Mouse (Mus musculus) ovary, adult 18-20 months (tissue): Measurements from ENCODE around the gene Gm10959.
"Not testable (repeated sequence)": the region's sequence is repeated elsewhere in the genome, so short reads cannot be mapped to it uniquely, and the experiment has no call there.

ENCODE experiments used
- DNase-seq: peaks from one replicate; pipeline ENCODE4 v3.0.0; 2022; ENCODE audit warnings: low spot score, mixed read lengths

Gm10959 gene

DNA sequence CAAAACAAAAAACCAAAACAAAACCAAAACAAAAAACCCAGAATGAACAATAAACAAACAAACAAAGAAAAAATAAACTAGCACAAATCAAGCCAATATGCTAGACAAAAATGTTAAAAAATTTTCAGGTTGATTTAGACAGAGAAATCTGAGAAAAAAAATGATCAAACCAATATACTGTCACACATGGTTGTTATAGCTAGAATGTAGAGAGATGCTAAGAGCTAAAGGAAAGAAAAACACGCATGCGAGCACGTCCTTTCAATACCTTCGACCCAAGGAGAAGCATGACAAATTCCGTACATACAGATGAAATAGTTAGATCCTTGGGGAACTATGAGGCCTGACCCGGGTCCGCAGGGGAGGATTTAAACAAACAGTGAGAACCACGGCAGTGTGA is at the start of gene Gm10959:
Gene Gm10959 (minus strand): TSS at position 101 of the 400 bp plus-strand sequence.
- no peak for DNase-seq

DNA sequence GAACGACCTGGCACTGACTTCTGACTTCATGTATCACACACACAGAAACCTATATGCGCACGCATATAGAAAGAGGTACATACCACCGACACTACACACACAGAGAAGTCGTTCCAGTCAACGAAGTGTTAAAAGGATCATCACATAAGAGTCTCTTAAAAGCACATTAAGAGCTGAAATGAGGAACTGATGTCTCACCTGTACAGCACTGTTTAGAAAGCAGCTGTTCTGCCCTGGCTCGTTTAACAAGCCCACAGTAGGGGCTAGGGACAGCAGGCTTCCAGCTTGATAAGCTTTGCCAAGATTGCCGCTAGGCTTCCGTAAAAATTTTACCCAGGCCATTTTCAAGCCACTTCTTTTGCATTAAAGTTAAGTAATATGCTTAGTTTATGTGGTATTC is 49.2 kb upstream of the Gm10959 start:
- no peak for DNase-seq

DNA sequence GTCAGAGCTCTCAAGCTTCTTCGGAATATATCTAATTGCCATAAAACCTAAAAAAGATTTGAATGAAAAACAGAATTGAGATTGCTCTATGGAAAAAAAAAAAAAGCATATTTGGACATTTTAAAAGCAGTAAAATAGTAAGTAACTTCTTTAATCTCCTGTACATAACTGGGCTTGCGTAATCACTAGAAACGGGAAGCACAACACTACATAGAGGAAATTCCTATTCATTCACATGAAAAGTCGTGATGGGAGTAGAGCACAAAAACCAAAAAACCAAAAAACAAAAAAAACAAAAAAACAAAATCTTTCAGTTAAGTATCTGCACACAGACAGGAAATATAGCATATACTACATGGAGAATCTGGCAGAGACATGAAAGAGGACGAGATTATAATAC is 45.1 kb upstream of the Gm10959 start:
- no peak for DNase-seq

DNA sequence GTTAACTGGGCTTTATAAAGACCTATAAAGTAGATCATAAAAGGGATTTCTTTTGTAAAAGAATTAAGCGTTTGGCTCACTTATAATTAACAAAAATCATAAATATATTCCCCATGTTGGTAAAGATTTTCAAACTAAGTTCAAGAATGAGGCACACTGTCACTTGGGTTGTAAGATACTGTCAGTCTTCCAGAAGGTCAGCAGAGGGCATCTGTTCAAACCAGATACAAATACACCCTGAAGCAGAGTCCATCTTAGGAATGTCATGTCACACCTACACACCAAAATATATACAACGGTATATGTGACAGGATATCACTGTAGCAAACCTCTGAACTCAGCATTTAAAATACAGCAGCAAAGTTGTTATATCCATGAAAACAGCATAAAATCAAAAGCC is 31.0 kb upstream of the Gm10959 start:
- DNase-seq, result no peak

DNA sequence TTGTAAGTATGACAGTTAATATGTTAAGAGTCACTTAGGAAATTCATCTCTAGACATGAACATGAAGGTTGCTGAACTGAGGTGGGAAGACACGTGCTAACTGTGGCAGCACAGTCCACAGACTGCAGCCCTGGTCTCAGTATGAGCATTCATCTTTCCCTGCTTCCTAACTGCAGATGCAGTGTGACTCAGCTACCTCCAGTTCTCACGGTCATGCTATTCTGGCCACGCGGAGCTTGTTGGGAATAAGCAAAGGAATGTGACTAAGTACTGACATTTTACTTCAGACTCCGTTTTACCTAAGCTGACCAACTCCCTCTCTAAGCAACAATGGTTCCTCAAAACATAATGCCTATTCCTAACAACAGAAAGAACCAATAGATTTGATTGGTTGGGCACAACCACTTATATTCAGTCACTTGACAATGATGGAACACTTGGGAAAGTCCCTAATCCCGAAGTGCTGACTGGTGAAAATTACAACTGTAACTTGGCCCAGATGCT is 24.3 kb upstream of the Gm10959 start:
- DNase-seq, result no peak

DNA sequence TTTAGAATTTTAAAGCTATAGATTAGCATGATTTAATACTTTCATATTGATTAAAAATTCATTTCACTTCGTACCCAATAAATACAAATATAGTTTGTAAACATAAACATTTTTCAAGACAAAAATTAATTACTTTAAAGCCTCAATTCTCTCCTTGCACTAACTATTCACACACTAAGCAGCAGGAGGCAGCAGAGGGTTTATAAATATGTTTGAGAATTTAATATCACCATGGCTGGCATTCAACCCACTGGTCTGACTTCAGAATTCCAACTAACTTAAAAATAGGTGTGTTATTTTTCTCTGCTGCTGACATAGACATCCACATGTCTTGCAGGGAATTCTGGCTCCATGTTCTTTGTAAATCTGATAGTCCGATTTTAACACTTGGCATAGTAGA is 20.1 kb upstream of the Gm10959 start:
- no peak for DNase-seq

DNA sequence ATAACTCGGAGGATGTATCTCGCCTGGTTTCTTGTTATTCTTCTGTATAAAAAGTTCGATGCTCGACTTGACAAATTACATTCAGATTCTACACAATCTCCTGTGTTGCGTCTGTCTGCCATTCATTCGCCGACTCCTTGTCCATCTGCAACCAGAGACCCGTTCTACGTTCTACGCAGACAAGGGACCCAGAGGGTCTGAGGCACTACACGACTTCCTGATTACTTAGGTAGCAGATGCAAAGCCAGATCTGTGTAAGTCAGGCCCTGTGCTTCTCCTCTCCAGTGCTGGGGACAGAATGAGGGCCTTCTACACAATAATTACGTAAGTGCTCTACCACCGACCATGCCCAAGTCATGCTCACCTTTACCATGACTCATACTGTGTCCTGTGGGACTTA is 18.0 kb upstream of the Gm10959 start:
- DNase-seq, result not testable (repeated sequence)

DNA sequence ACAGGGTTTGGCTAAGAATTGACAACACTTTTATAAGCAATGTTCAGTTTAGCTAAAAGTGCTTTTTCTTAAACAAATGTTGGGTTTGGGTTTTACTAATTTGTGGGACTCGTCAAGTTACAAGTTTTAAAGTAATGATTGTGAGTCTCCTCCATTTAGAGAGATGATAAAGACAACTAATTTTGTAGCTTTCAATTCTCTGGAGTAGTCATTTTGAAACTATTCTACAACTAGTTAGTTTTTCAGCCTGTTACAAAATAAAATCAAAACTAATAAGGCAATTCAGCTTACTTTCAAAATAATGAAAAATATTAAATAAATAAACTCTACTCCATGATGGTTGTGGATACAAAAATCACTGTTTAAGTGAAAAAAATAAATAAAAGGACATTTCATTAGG is 13.3 kb upstream of the Gm10959 start:
- no peak for DNase-seq

DNA sequence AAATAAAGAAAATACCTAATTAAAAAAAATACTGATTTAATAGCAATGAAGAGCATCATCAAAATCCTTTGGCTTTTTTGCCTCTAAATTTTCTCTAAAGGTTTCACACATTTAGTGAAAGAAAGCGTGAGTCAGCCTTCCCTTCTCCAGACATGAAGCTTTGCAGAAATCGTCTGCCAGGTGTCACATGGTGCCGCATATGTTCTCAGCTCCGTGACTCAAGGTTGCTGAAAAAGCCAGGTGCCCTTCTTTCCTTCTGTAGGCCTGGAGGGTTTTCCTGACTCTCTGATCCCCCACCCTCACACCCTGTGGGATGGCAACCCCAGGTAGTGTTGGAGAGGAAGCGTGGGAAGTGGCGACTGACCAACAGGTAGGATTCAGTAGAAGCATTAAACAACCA is 10.6 kb upstream of the Gm10959 start:
- no peak for DNase-seq

DNA sequence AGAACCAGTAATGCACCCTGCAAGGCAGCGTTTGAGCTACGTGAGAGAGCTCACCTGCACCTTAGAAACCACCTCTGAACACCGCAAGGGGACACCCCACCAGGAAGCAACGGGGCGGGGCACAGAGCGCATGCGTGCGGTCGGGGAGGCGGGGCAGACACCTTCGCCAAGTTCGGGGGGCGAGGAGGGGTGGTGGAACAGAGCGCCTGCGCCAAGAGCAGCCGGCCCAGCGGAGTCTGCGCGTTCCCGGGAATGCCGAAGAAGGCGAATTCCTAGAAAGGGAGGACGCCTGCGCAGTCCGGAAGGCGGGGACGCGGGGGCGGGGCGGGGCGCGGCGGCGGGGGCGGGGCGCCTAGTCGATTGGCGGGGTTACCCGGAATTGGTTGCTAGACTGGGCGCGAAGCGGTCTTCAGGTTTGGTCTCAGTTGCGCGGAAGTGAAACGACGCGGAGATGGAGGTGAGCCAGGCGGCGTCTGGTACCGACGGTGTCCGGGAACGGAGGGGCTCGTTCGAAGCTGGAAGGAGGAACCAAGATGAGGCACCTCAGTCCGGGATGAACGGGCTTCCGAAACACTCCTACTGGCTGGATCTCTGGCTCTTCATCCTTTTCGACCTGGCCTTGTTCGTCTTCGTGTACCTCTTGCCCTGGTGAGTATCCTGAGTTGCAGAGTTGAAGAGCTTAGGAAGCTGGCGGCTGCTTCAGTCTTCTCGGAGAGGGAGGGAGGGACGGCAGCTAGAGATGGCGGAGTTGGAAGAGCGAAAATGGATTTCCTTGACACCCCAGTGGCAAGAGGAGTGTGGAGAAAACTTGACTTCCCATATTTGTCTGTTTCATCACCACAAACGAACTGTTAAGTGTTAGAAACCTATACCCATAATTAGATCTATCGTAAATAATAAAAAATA is 5.1 kb upstream of the Gm10959 start, which contains the start of gene 1810037I17Rik:
Gene 1810037I17Rik (plus strand): TSS at position 195 of the 906 bp plus-strand sequence.
- peak; percentile 97 for DNase-seq

DNA sequence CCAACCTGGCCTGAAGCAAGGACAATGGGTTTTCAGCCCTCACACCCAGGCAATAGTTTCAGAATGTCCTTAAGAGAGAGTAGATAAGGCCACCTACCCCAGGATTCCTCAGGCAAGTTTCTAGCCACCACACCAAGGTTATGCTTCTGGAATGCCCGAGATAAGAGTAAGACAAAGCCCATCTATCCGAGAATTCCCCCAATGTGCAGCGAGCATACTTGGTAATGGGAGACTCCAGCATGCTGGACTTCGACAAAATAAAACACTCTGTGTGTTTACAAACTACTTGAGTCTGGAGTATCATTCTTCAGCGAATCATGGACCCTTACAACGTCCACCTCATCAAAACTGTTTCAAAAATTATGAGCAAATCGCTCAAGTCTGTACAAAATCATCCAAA is 4.0 kb upstream of the Gm10959 start:
- DNase-seq, result no peak

DNA sequence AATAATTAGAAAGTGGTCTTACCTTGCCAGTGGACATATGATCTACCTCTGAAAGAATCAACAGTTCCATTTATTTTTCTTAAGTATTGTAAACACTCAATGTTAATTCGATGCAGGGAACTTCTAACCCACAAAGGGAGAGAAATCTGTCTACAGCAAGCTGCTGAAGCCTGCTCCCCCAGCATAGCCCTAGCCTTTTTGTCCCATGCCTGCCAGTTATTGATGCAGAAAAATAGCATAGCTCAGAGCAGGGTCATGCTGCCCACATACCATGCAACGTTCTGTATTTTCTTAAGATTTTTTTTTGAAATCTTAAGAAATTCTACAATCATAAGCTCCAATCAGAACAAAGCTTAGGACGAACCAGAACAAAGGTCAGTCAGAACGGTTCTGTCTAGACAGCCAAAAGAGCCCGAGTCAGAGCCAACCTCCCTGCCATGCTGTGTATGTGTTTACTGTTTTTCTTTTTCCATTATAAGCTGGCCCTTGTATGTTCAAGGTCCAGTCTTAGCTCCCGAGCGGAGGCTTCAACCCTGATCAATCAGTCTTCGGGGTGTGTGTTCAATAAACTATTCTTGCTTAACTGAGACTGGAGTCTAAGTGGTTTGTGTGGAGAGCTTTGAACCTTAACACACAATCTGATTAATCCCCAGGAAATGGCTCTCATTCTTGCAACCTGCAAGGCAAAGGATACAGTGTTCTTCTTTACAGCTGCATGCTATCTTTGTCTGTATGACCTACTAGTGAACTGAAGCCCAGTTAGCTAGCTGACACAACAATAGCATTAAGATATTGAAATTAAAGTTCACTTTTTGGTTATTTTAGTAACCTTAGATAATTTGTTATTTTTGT is 2.7 kb upstream of the Gm10959 start:
- no peak for DNase-seq

DNA sequence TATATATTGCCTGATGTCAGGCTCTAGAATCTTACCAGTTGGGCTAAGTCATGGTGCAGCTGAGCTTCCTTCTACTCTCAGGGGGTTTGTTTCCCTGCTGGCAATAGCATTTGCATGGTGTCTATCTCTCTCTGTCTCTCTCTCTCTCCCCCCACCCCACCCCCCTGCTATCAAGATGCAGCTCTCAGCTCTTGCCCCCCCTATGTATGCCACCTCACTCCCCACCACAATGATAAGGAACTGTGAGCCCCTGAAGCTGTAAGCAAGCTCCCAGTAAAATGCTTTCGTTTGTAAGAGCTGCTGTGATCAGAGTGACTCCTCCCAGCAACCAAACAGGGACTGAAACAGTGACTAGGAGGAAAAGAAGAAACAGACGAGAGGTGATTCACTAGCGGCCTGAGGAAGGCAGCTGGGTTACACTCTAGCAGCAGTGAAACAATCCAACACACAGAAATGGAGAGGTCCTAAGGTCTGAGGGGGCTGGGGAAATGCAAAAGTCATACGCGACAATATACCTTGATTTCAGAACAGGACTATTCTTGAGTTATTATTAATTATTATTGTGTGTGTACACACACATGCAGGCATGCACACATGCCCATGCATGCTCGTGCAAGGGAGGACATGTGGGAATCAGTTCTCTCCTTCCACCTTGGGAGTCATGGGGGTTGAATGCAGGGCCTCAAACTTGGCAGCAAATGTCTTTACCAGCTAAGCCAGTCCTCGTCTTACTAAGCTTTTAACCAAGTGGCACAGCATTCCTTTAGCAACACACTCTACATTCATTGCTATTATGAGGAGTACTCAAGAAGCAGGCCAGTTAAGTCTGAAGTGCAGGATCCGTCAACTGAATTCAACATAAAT is 1.6 kb upstream of the Gm10959 start:
- DNase-seq, result no peak

DNA sequence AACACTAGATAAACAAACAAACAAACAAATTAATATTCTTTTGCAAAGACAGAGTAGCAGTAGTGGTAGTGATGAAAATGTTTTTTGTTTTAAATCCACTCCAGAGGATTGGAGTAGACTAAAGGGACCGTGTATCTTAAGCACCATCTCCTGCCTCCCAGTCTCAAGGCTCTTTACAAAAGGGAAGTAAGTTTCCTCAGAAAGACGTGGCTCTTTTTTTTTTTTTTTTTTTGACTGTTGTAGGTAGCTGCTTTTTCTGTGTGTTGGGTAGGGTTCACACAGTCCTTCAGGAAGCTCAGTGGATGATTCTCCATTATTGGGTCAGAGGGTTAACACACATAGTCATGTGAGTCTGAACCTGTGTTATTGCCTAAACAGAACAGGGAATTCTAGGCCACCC is 488 bp downstream of the Gm10959 start:
- DNase-seq, result no peak

DNA sequence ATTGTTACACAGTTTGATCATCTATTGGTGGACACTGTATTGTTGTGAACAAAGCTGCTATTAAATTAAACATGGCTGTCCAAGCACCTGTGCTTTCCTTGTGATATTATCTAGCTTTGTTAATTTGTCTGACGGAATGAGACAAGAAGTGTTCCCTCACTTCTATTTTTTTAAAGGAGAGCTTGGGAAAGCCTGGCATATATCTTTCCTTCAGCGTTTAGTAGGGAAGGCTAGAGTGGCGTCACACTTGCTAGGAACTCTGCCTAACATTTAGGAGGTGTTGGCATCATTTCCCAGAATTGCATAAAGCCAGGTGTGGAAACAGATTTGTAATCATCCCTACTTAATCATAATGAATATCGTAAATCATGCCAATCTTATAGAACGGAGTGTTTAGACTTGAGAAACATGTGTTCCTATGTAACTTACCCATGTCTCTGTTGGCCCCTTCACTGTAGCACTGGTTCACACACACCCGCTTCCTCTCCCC is 2.9 kb downstream of the Gm10959 start:
- no peak for DNase-seq

DNA sequence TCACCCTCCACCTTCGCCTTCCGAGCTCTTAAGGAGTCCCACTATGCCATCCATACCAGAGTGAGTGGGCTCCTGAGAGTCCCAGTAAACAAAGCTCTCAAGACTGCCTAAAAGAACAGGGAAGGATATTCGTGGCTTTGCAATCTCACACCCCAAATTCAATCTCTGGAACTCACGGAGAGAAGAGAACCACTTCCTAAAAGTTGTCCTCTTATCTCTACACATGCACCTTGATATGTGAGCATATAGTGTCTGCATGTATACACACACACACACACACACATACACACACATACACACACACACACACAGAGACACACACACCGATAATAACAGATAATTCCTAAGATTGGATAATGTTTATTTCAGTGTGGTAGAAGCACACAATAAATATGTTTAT is 3.7 kb downstream of the Gm10959 start:
- no peak for DNase-seq

DNA sequence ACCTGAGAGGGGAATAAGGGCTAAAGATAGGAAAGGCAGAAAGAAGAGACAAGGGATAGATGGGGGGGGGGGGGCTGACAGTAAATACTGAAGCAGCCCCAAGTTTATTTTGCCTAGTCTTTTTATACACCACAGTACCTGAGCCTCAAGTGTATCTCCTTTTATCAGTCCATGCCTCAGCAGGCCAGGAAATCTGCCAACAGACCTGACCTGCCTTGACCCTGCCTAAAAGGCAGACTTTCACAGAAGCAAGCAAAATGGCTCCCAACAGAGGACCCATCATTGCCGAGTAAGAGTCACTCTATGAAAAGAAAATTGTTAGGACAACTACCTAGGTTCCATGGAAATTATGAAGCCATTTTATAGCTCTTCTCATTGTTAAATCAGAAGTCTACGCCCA is 11.3 kb downstream of the Gm10959 start:
- DNase-seq, result no peak

DNA sequence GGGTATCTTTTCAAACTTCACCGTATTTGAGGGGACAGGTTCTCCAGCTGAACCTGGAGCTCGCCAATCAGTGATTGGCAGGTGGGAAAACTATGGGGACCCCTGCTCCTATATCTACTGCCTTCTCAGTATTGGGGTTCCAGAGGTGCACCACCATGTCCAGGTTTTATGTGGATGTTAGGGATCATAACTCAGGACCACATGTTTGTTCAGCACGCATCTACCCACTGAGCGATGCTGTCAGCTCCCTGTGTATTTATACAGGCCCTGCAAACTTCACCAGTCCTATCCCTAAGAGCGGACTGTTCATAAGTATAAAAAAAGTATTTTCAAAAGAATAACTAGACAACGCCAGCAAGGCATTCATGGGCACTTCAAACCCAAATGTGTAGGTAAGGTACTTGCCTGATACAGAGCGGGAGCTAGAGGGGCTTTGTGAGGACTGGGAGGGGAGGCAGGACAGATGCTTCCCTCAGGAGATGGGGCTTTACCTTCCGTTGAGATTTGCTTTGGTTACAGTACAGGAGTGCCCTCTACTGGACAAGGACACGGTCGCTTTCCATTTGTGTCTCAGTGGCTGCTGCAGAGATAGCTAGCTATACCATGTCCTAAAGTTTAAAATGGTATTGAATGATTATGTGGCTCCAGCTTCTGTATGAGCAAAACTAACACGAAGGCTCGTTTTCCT is 15.3 kb downstream of the Gm10959 start:
- DNase-seq, result no peak

DNA sequence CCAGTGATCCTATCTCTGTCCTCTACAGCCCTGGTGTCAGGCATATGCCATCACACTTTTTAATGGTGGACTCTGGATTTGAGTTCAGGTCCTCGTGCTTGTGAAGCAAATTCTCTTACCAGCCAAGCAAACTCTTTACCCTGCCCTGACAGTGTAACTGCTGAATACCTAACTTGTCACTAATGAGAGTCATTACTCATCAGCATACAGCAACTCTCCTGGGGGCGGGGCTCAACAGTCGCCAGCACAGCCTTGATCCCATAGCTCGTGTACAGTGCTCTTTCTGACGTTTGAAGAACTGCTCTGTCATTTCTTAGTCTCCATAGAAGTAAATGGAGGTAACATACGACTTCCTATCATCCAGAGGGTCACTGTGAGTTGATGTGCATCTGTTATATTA is 20.9 kb downstream of the Gm10959 start:
- DNase-seq, result no peak

DNA sequence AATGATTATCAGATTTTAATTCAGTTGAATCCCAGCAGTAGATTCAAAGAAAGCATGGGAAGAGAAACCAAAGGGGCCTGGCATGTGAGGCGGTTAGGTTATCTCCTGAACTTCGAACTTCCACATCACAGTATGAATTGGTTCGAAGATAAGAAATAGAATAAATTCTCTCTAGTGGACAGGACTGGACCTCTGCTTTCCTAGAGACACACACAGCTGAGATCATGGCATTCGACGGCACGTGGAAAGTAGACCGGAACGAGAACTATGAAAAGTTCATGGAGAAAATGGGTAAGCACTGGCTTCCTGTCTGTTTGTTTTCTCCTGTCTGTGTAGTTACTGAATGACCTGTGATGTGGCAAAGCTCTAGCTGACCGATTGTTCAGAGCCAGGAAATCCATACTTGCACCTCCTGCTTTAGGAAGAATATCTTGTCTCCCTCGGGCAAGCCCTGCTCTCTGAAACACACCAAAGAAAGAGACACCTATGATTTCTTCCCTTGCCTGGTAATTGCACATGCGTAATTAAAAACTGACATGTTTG is 23.9 kb downstream of the Gm10959 start:
- no peak for DNase-seq

DNA sequence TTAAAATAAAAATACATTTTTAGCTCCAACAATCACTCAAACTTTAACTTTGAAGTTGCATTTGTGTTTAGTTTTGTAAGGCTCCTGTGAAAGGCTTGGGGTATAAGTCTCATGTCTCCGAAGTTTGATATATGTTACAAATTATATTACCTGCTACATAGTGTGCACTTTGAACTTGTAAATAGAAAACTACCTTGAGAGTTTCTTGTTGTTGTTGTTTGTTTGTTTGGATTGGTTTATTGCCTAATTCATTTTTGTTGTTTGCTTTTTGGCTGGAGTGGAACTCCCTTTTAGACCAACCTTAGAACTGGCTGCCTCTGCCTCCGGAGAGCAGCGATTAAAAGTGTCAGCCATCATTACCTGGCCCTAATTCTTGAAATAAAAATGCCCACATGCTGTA is 24.4 kb downstream of the Gm10959 start, which contains the start of gene Fabp2:
Gene Fabp2 (plus strand): TSS at position 301 of the 400 bp plus-strand sequence.
- DNase-seq, result no peak
